Mouse (Mus musculus): ENCODE results near the gene Hoxb5. TPM values are rescaled to one million over a fixed set of nuclear protein-coding genes. Genes with fewer than 3 reads are reported as not detected.

The Hoxb5 gene
- polyA plus RNA-seq, 1 experiment from 2014 or later, result 0.37 TPM

- ATAC-seq (ENCODE audit: low read depth), result no peak
- no peak within 1 kb of the TSS for H3K4me3 ChIP-seq (ENCODE audit: low read depth, low read length)
- 32% methylated on average over 2 of the region's 2 CpGs for WGBS (ENCODE audit: insufficient replicate concordance)
- H3K27me3 ChIP-seq (ENCODE audit: control insufficient read depth, insufficient read depth, low read depth, low read length), result peaks cover 87% of the 10 kb centered on the region
- H3K27ac ChIP-seq (ENCODE audit: low read length), result no peak within 1 kb of the TSS
- no peak within 1 kb of the TSS for H3K4me2 ChIP-seq (ENCODE audit: low read depth, low read length)
- no peak within 1 kb of the TSS for H3K9ac ChIP-seq (ENCODE audit: low read depth, low read length)
- no peaks in the 10 kb centered on the region for H3K9me3 ChIP-seq (replicated peaks; ENCODE audit: control insufficient read depth, low read length)
- no peaks in the 10 kb centered on the region; the same call in 1 of the 2 replicates for H3K4me1 ChIP-seq (ENCODE audit: control insufficient read depth, low read depth, low read length)
- no peaks in the 10 kb centered on the region for H3K36me3 ChIP-seq (ENCODE audit: control insufficient read depth, insufficient read depth)
Measured at GRCm38 (mm10) chr11:96350341-96350624, 47.1 kb downstream of the Hoxb5 start, which contains the start of gene Hoxb2. TSS of gene Hoxb2 (plus strand) at chr11:96350525.

- Histone ChIP-seq H3K4me1 (ENCODE audit: control insufficient read depth, low read depth, low read length) (no peaks in the 10 kb centered on the region), H3K9me3 (replicated peaks; ENCODE audit: control insufficient read depth, low read length) (no peaks in the 10 kb centered on the region), H3K4me3 (ENCODE audit: low read depth, low read length) (no peak overlapping the region), H3K27me3 (ENCODE audit: control insufficient read depth, insufficient read depth, low read depth, low read length) (peaks cover 84% of the 10 kb centered on the region), H3K9ac (ENCODE audit: low read depth, low read length) (no peak overlapping the region), H3K4me2 (ENCODE audit: low read depth, low read length) (no peak overlapping the region), H3K27ac (ENCODE audit: low read length) (no peak overlapping the region), H3K36me3 (ENCODE audit: control insufficient read depth, insufficient read depth) (no peaks in the 10 kb centered on the region)
- WGBS (ENCODE audit: insufficient replicate concordance), result 49% methylated on average over 2 of the region's 2 CpGs
- no peak for ATAC-seq (ENCODE audit: low read depth)
Measured at GRCm38 (mm10) chr11:96350791-96351190, 47.7 kb downstream of the Hoxb5 start.

DNA sequence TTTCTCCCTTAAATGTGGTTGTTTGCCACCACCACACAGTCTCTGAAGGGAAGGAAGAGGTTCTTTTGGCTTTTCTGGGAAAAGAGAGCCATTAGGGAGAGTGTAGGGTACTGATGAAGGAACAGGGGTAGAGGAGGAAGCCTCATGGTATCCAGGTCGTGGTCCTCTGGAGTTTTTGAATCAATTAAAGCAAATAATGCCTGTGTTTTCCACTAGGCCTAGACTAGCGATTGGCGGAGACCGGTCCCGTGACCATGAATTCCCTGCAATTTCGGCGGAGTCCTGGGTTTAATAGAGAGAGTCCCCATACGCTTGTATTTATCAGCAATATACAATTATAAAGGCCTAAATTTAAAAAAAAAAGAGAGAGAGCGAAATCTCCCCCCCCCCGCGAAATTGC, 48.2 kb downstream of the Hoxb5 start:
- H3K4me1 ChIP-seq (ENCODE audit: control insufficient read depth, low read depth, low read length), result no peaks in the 10 kb centered on the region
- ATAC-seq (ENCODE audit: low read depth), result no peak
- H3K4me2 ChIP-seq (ENCODE audit: low read depth, low read length), result no peak overlapping the region
- H3K27ac ChIP-seq (ENCODE audit: low read length), result no peak overlapping the region
- no peak overlapping the region for H3K9ac ChIP-seq (ENCODE audit: low read depth, low read length)
- WGBS (ENCODE audit: insufficient replicate concordance), result 23% methylated on average over 11 of the region's 11 CpGs
- no peak overlapping the region for H3K4me3 ChIP-seq (ENCODE audit: low read depth, low read length)
- peaks cover 83% of the 10 kb centered on the region for H3K27me3 ChIP-seq (ENCODE audit: control insufficient read depth, insufficient read depth, low read depth, low read length)
- no peaks in the 10 kb centered on the region for H3K9me3 ChIP-seq (replicated peaks; ENCODE audit: control insufficient read depth, low read length)
- H3K36me3 ChIP-seq (ENCODE audit: control insufficient read depth, insufficient read depth), result no peaks in the 10 kb centered on the region

GRCm38 (mm10) chr11:96351831-96352230, 48.7 kb downstream of the Hoxb5 start:
- H3K4me2 ChIP-seq (ENCODE audit: low read depth, low read length), result no peak overlapping the region
- ATAC-seq (ENCODE audit: low read depth), result no peak
- WGBS (ENCODE audit: insufficient replicate concordance), result 2% methylated on average over 22 of the region's 22 CpGs
- no peaks in the 10 kb centered on the region for H3K4me1 ChIP-seq (ENCODE audit: control insufficient read depth, low read depth, low read length)
- H3K4me3 ChIP-seq (ENCODE audit: low read depth, low read length), result peak overlapping the region; percentile 33
- peaks cover 81% of the 10 kb centered on the region for H3K27me3 ChIP-seq (ENCODE audit: control insufficient read depth, insufficient read depth, low read depth, low read length)
- no peak overlapping the region; the same call in 1 of the 2 replicates for H3K9ac ChIP-seq (ENCODE audit: low read depth, low read length)
- H3K9me3 ChIP-seq (replicated peaks; ENCODE audit: control insufficient read depth, low read length), result no peaks in the 10 kb centered on the region
- no peaks in the 10 kb centered on the region for H3K36me3 ChIP-seq (ENCODE audit: control insufficient read depth, insufficient read depth)
- peak overlapping the region; percentile 10; the same call in 1 of the 2 replicates for H3K27ac ChIP-seq (ENCODE audit: low read length)

- ATAC-seq (ENCODE audit: low read depth), result no peak
- peaks cover 84% of the 10 kb centered on the region for H3K27me3 ChIP-seq (ENCODE audit: control insufficient read depth, insufficient read depth, low read depth, low read length)
Measured at GRCm38 (mm10) chr11:96352691-96353521, 49.8 kb downstream of the Hoxb5 start.

DNA sequence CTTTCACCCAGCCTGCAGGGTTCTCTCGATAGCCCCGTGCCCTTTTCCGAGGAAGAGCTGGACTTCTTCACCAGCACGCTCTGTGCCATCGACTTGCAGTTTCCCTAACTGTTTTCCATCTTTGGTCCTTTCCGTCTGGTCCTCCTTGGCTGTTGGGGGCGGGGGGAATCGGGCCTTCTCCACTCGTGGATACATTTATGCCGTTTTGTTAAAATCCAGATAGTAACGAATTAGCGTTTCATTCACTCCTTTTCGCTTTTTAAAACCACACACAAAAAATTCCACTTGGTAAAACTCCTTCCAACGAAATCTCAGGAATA, 50.3 kb downstream of the Hoxb5 start:
- 5% methylated on average over 14 of the region's 14 CpGs for WGBS (ENCODE audit: insufficient replicate concordance)
- Histone ChIP-seq H3K27me3 (ENCODE audit: control insufficient read depth, insufficient read depth, low read depth, low read length) (peaks cover 81% of the 10 kb centered on the region), H3K4me2 (ENCODE audit: low read depth, low read length) (no peak overlapping the region), H3K9me3 (replicated peaks; ENCODE audit: control insufficient read depth, low read length) (no peaks in the 10 kb centered on the region), H3K27ac (ENCODE audit: low read length) (no peak overlapping the region), H3K36me3 (ENCODE audit: control insufficient read depth, insufficient read depth) (no peaks in the 10 kb centered on the region), H3K4me1 (ENCODE audit: control insufficient read depth, low read depth, low read length) (no peaks in the 10 kb centered on the region), H3K4me3 (ENCODE audit: low read depth, low read length) (peak overlapping the region; percentile 33), H3K9ac (ENCODE audit: low read depth, low read length) (peak overlapping the region; percentile 28; the same call in 1 of the 2 replicates)
- no peak for ATAC-seq (ENCODE audit: low read depth)

More at GRCm38 (mm10) chr11:96352691-96353521, 49.8 kb downstream of the Hoxb5 start:
- H3K4me2 ChIP-seq (ENCODE audit: low read depth, low read length), result no peak overlapping the region; the same call in 1 of the 2 replicates
- H3K27ac ChIP-seq (ENCODE audit: low read length), result no peak overlapping the region
- peak overlapping the region; percentile 33 for H3K4me3 ChIP-seq (ENCODE audit: low read depth, low read length)
- no peaks in the 10 kb centered on the region for H3K36me3 ChIP-seq (ENCODE audit: control insufficient read depth, insufficient read depth)
- H3K9ac ChIP-seq (ENCODE audit: low read depth, low read length), result peak overlapping the region; percentile 28
- H3K4me1 ChIP-seq (ENCODE audit: control insufficient read depth, low read depth, low read length), result no peaks in the 10 kb centered on the region
- under 1% methylated on average over 75 of the region's 75 CpGs for WGBS (ENCODE audit: insufficient replicate concordance)
- no peaks in the 10 kb centered on the region for H3K9me3 ChIP-seq (replicated peaks; ENCODE audit: control insufficient read depth, low read length)

DNA sequence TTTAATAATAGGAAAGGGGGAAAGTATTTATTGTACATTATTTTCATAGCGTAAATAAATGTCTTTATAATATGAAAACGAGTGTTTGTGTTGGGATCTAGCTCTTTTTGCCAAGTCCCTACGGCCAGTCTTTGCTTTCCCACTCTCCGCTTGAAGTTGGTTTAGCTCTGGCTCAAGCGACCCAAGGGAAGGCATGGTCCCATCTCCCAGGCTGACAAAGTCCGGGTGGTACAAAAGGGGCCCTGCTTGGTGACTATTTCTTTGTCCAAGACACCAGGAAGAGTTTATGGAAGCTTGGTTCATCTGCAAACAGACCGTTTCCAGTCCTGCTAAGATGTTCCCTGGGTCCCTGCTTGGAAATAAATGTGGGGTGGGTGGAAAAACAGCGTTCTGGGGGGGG, 50.8 kb downstream of the Hoxb5 start:
- H3K27ac ChIP-seq (ENCODE audit: low read length), result no peak overlapping the region
- peaks cover 77% of the 10 kb centered on the region for H3K27me3 ChIP-seq (ENCODE audit: control insufficient read depth, insufficient read depth, low read depth, low read length)
- no peaks in the 10 kb centered on the region for H3K9me3 ChIP-seq (replicated peaks; ENCODE audit: control insufficient read depth, low read length)
- H3K4me3 ChIP-seq (ENCODE audit: low read depth, low read length), result no peak overlapping the region
- no peaks in the 10 kb centered on the region for H3K36me3 ChIP-seq (ENCODE audit: control insufficient read depth, insufficient read depth)
- H3K9ac ChIP-seq (ENCODE audit: low read depth, low read length), result no peak overlapping the region
- H3K4me2 ChIP-seq (ENCODE audit: low read depth, low read length), result no peak overlapping the region
- H3K4me1 ChIP-seq (ENCODE audit: control insufficient read depth, low read depth, low read length), result no peaks in the 10 kb centered on the region
- WGBS (ENCODE audit: insufficient replicate concordance), result 27% methylated on average over 8 of the region's 8 CpGs
- no peak for ATAC-seq (ENCODE audit: low read depth)

GRCm38 (mm10) chr11:96354376-96354775, 51.2 kb downstream of the Hoxb5 start:
- peaks cover 72% of the 10 kb centered on the region for H3K27me3 ChIP-seq (ENCODE audit: control insufficient read depth, insufficient read depth, low read depth, low read length)
- H3K27ac ChIP-seq (ENCODE audit: low read length), result no peak overlapping the region
- no peak for ATAC-seq (ENCODE audit: low read depth)
- no peaks in the 10 kb centered on the region for H3K9me3 ChIP-seq (replicated peaks; ENCODE audit: control insufficient read depth, low read length)
- WGBS (ENCODE audit: insufficient replicate concordance), result 2% methylated on average over 25 of the region's 25 CpGs
- H3K4me2 ChIP-seq (ENCODE audit: low read depth, low read length), result no peak overlapping the region
- no peaks in the 10 kb centered on the region for H3K36me3 ChIP-seq (ENCODE audit: control insufficient read depth, insufficient read depth)
- H3K9ac ChIP-seq (ENCODE audit: low read depth, low read length), result no peak overlapping the region
- no peak overlapping the region for H3K4me3 ChIP-seq (ENCODE audit: low read depth, low read length)
- H3K4me1 ChIP-seq (ENCODE audit: control insufficient read depth, low read depth, low read length), result no peaks in the 10 kb centered on the region

DNA sequence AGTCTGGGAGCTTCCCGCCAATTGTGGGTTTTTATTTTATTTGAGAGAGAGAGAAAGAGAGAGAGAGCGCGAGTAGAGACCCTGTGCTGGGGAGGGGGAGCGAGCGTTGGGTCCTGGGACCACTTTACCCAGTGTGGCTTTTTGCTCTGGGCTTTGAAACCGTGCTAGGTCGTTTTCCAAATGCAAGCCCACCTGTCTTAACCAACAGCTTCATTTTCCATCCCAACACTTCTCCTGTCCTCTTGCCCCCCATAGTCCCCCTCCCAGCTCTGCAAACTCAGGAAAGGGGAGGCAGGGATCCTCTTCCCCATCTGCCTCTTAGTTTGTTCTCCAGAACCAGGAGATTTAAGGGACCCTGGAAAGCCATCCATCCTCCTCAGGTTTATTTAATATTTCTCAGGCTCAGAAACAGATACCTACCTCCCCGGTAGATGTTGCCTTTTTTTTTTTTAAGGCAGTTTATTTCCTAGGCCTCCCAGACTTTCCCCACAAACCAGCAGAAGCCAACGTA, 51.7 kb downstream of the Hoxb5 start:
- Histone ChIP-seq H3K4me2 (ENCODE audit: low read depth, low read length) (no peak overlapping the region), H3K4me3 (ENCODE audit: low read depth, low read length) (no peak overlapping the region), H3K27me3 (ENCODE audit: control insufficient read depth, insufficient read depth, low read depth, low read length) (peaks cover 68% of the 10 kb centered on the region), H3K4me1 (ENCODE audit: control insufficient read depth, low read depth, low read length) (no peaks in the 10 kb centered on the region), H3K9me3 (replicated peaks; ENCODE audit: control insufficient read depth, low read length) (no peaks in the 10 kb centered on the region), H3K9ac (ENCODE audit: low read depth, low read length) (no peak overlapping the region), H3K27ac (ENCODE audit: low read length) (no peak overlapping the region), H3K36me3 (ENCODE audit: control insufficient read depth, insufficient read depth) (no peaks in the 10 kb centered on the region)
- no peak for ATAC-seq (ENCODE audit: low read depth)
- 21% methylated on average over 9 of the region's 9 CpGs for WGBS (ENCODE audit: insufficient replicate concordance)
